Mouse (Mus musculus) yolk sac, embryonic 10.5 days (tissue): ENCODE data around the gene Lpcat2.
"Not testable (repeated sequence)": the region's sequence is repeated elsewhere in the genome, so short reads cannot be mapped to it uniquely, and the experiment has no call there.

ENCODE experiments used
- DNase-seq: peaks from one replicate; pipeline ENCODE4 v3.0.0-alpha.2; 2017; ENCODE audit warnings: low spot score

Gene Lpcat2

GRCm38 (mm10) chr8:92853188-92853983 is 1.8 kb upstream of the Lpcat2 start:
- peak; percentile 33 for DNase-seq

- DNase-seq: no peak
These were observed 466 bp upstream of the Lpcat2 start for GRCm38 (mm10) chr8:92854673-92855072.

- DNase-seq: no peak
These were observed 1.3 kb downstream of the Lpcat2 start for GRCm38 (mm10) chr8:92856273-92856986.

DNA sequence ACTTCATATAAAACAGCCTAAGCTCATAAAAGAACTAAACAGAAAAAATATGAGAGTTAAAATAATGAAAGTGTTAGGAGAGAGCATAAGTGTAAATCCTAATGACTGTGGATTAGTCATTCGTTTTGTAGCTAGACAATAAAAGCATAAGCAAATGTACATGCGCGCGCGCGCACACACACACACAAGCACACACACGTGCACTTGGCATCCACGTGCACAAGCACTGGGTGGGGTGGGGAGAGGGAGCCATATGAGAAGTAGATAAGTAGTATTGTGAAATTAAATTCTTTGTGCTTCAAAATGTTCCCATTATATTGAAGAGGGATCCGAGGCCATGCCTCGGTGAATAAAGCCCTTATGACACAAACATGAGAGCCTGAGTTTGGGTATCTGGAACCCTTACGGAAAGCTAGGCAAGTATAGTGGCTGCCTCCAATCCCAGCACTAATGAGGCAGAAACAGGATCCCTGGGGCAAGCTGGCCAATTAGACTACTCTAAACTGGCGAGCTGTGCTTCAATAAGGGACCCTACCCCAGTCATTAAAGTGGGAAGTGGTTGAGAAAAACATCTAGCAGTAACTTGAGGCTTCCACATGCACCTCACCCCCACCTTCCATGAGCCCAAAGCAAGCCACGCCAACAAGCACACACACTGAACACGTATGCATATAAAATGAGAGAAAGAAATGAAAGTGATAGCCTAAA is 3.5 kb downstream of the Lpcat2 start:
- DNase-seq: no peak

DNA sequence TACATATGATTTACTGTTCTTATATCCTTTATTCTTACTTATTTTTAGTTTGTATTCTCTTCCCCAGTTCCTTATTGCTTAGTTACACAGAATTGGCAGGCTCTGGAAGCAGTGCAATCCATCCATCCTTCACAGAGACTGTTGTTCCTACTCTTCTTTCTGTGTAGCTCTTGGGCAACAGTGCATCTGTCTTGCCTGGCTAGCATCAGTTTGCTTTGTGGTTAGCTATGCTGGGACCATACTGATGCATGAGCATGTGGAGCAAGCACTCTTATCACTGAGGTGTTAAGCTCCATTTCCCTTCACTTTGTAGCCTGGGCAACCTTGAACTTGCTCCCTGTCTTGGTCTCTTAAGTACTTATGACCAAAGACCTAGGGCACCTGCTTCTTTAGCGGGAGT is 6.8 kb downstream of the Lpcat2 start:
- no peak for DNase-seq

GRCm38 (mm10) chr8:92870281-92870680 is 15.1 kb downstream of the Lpcat2 start:
- no peak for DNase-seq

DNA sequence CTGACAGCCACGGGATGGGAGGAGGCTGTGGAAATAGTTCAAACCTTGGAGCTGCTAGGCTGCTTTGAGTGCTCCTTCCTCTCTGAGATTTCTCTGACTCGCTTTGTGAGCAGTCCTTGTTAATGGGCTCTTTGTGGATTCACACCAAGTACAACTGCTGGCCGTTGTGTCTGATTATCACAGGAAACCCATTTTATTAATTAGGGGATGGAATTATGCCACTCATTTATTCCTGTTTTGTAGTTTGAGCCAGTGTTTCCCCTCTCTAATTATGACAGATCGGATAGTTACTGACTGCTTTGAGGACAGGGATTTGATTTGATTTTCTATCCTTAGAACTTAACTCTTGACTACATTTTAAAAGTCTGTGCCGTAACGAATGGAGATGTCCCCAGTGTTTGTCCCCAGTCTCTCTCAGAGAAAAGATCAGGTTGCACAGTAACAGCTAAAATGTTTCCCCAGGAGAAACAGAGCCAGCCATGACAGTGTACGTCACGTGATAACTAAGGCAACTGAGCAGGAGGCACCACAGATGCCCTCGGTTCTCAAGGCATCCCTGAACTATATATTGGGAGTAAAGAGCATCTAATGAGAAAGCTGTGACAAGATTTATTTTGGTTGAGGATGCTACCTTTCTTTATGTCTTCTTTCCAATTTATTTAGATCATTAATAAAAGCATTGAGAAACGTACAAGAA is 17.1 kb downstream of the Lpcat2 start:
- DNase-seq: no peak

GRCm38 (mm10) chr8:92875795-92876194 is 20.7 kb downstream of the Lpcat2 start:
- DNase-seq: no peak

DNA sequence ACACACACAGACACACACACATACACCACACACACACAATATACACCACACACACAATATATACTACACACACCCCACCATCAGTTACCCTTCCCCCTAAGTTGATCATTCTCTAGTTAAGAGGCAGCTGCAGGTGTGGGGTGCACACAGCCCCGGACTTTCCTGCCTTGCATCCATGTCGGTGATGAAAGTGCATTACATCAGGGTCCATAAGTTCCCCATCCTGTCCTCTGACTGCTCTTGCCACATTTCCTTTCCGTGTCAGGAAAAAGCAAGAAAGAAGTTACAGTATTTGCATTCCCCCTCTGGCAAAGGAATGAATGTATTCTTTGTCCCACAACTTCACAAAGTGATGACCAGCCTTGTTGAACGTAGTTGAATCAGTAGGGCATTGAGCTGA is 26.1 kb downstream of the Lpcat2 start:
- no peak for DNase-seq

DNA sequence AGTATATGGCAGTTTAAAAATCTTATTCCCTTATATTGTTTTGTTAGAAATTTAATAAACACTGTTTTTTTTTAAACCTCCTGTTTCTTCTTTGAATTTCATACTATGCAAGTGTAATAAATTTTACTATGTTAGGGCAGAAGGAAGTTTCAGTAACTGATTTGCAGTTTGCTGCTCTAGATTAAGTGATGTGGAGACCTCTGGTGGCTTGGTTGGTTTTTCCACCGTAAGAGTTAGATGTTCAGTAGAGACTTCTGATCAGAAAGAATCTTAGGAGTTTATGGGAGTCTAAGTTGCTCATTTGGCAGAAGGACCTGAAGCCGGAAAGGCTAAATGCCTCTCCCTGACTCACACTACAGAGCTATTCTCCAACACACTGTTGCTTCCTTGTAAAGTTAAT is 28.6 kb downstream of the Lpcat2 start:
- DNase-seq: no peak

- not testable (repeated sequence) for DNase-seq
These were observed 37.1 kb downstream of the Lpcat2 start for GRCm38 (mm10) chr8:92892216-92892615.

- no peak for DNase-seq
These were observed 38.7 kb downstream of the Lpcat2 start for GRCm38 (mm10) chr8:92893870-92894269.

GRCm38 (mm10) chr8:92895053-92895452 is 39.9 kb downstream of the Lpcat2 start:
- no peak for DNase-seq

GRCm38 (mm10) chr8:92896056-92896455 is 40.9 kb downstream of the Lpcat2 start:
- DNase-seq: no peak

DNA sequence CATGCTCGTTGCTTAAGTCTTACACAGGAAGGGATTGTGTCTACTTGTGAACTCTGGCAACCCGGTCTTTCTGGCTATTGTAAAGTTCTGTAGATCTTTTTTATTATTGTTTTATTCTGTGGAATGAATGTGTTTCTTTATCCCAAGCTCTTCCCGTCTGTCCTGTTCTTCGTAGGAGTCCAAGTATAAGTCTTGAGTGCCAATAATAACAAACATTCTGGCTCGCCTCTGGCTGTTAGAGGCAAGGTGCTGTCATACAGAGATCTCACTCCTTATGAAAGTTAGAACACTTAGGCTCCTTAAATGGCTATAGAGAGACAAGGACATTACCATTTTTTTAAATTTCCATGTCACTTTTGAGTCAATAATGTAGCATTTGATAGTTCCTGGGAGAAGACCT is 41.5 kb downstream of the Lpcat2 start:
- no peak for DNase-seq

GRCm38 (mm10) chr8:92897794-92898193 is 42.7 kb downstream of the Lpcat2 start:
- no peak for DNase-seq

DNA sequence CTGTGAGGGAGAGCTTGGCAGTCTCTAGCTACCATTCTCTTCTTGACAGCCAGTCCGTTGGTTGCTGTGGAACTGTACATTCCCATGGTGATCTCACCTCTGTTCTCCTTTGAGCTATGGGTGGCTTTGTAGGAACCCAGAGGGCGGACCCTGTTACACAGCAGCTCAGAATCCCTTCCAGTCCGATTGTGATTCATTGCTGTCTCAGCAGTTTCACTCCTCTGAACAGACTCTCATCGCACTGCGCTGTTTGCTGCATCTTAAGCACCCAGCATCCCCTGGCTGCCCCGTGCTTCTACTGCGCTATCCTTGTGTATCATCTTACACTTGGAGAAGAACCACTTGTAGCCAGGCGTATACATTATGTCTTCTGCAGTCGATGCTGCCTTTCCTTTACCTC is 44.5 kb downstream of the Lpcat2 start:
- no peak for DNase-seq

- DNase-seq: no peak
These were observed 46.0 kb downstream of the Lpcat2 start, which contains the start of gene Capns2 for GRCm38 (mm10) chr8:92901107-92901506. Gene Capns2 (plus strand): TSS chr8:92901407.

DNA sequence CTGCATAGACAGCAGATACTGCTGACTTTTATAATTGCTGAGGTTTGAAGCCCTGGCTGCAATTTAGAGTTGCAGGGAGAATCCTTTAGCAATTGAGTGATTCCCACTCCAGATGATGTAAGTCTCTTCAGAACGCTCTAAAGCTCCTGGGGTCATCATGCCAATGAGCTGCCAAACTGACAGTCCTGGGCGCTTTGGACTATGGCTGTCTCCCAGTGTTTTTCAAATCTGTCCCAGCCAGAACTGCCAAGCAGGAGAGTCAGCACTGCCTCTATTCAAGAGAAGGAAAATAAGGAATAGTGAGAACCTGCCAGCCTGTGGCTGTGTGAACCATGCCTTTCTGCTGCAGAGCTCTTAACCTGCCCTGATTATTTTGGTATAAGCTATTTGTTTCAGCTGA is 47.8 kb downstream of the Lpcat2 start:
- no peak for DNase-seq

GRCm38 (mm10) chr8:92903488-92904135 is 48.5 kb downstream of the Lpcat2 start:
- DNase-seq: no peak

GRCm38 (mm10) chr8:92906553-92906952 is 51.4 kb downstream of the Lpcat2 start:
- DNase-seq: no peak

GRCm38 (mm10) chr8:92908448-92908847 is 53.3 kb downstream of the Lpcat2 start:
- no peak for DNase-seq
